Mouse (Mus musculus): ENCODE results near the gene Rgs10. TPM values are rescaled to one million over a fixed set of nuclear protein-coding genes. Genes with fewer than 3 reads are reported as not detected.
"Not testable (repeated sequence)": the region's sequence is repeated elsewhere in the genome, so short reads cannot be mapped to it uniquely, and the experiment has no call there.

Rgs10 gene
- total and polyA plus RNA-seq, 2 experiments from 2014 or later: 0.69 to 7.8 TPM

- Histone ChIP-seq H3K4me1 (ENCODE audit: control insufficient read depth, insufficient read depth) (no peaks in the 10 kb centered on the region), H3K4me3 (ENCODE audit: low read depth, low read length) (no peak overlapping the region), H3K27ac (ENCODE audit: low read depth) (no peak overlapping the region), H3K9ac (replicated peaks; ENCODE audit: low read depth, low read length) (no peak overlapping the region), H3K4me2 (ENCODE audit: low read depth, low read length) (no peak overlapping the region), H3K9me3 (replicated peaks; ENCODE audit: control insufficient read depth, low read length) (no peaks in the 10 kb centered on the region), H3K36me3 (replicated peaks; ENCODE audit: control insufficient read depth, insufficient read depth, low read length) (no peaks in the 10 kb centered on the region), H3K27me3 (ENCODE audit: control insufficient read depth, insufficient read depth, low read length) (no peaks in the 10 kb centered on the region)
- DNase-seq (ENCODE audit: low spot score): no peak
- TF ChIP-seq CTCF (IDR thresholded peaks at IDR 0.05; ENCODE audit: low read depth) (no peak), EP300 (IDR thresholded peaks at IDR 0.05; ENCODE audit: low read depth) (no peak)
- 76% methylated on average over 7 of the region's 7 CpGs for WGBS
- ATAC-seq (ENCODE audit: insufficient read depth, low read depth): no peak
Observed at GRCm38 (mm10) chr7:128344488-128344887, 74.1 kb downstream of the Rgs10 start.

- WGBS: 91% methylated on average over 7 of the region's 10 CpGs
- H3K27ac ChIP-seq (ENCODE audit: low read depth); H3K4me1 ChIP-seq (ENCODE audit: control insufficient read depth, insufficient read depth): not testable (repeated sequence)
Observed at GRCm38 (mm10) chr7:128342691-128343090, 75.9 kb downstream of the Rgs10 start.

GRCm38 (mm10) chr7:128340321-128340720, 78.2 kb downstream of the Rgs10 start:
- DNase-seq (ENCODE audit: low spot score); ATAC-seq (ENCODE audit: insufficient read depth, low read depth); H3K27me3 ChIP-seq (ENCODE audit: control insufficient read depth, insufficient read depth, low read length); H3K4me2 ChIP-seq (ENCODE audit: low read depth, low read length); H3K9ac ChIP-seq (replicated peaks; ENCODE audit: low read depth, low read length); H3K36me3 ChIP-seq (replicated peaks; ENCODE audit: control insufficient read depth, insufficient read depth, low read length); H3K4me1 ChIP-seq (ENCODE audit: control insufficient read depth, insufficient read depth); H3K4me3 ChIP-seq (ENCODE audit: low read depth, low read length); H3K9me3 ChIP-seq (replicated peaks; ENCODE audit: control insufficient read depth, low read length); H3K27ac ChIP-seq (ENCODE audit: low read depth): not testable (repeated sequence)
- WGBS: 68% methylated on average over 9 of the region's 9 CpGs

More at GRCm38 (mm10) chr7:128342691-128343090, 75.9 kb downstream of the Rgs10 start:
- not testable (repeated sequence) for H3K9ac ChIP-seq (replicated peaks; ENCODE audit: low read depth, low read length); H3K27me3 ChIP-seq (ENCODE audit: control insufficient read depth, insufficient read depth, low read length); DNase-seq (ENCODE audit: low spot score); H3K4me3 ChIP-seq (ENCODE audit: low read depth, low read length); H3K36me3 ChIP-seq (replicated peaks; ENCODE audit: control insufficient read depth, insufficient read depth, low read length); H3K9me3 ChIP-seq (replicated peaks; ENCODE audit: control insufficient read depth, low read length); ATAC-seq (ENCODE audit: insufficient read depth, low read depth); H3K4me2 ChIP-seq (ENCODE audit: low read depth, low read length)

- Histone ChIP-seq H3K4me1 (ENCODE audit: control insufficient read depth, insufficient read depth) (no peaks in the 10 kb centered on the region), H3K27ac (ENCODE audit: low read depth) (no peak overlapping the region), H3K4me2 (ENCODE audit: low read depth, low read length) (no peak overlapping the region), H3K4me3 (ENCODE audit: low read depth, low read length) (no peak overlapping the region), H3K36me3 (replicated peaks; ENCODE audit: control insufficient read depth, insufficient read depth, low read length) (no peaks in the 10 kb centered on the region), H3K9ac (replicated peaks; ENCODE audit: low read depth, low read length) (no peak overlapping the region), H3K27me3 (ENCODE audit: control insufficient read depth, insufficient read depth, low read length) (no peaks in the 10 kb centered on the region), H3K9me3 (replicated peaks; ENCODE audit: control insufficient read depth, low read length) (no peaks in the 10 kb centered on the region; the same call in 1 of the 2 replicates)
- 64% methylated on average over 1 of the region's 1 CpGs for WGBS
- DNase-seq (ENCODE audit: low spot score) (no peak), ATAC-seq (ENCODE audit: insufficient read depth, low read depth) (no peak)
- TF ChIP-seq CTCF (IDR thresholded peaks at IDR 0.05; ENCODE audit: low read depth) (no peak), EP300 (IDR thresholded peaks at IDR 0.05; ENCODE audit: low read depth) (no peak)
Observed at GRCm38 (mm10) chr7:128332896-128333295, 85.7 kb downstream of the Rgs10 start.

GRCm38 (mm10) chr7:128330981-128331380, 87.6 kb downstream of the Rgs10 start:
- ATAC-seq (ENCODE audit: insufficient read depth, low read depth): no peak
- Histone ChIP-seq H3K9me3 (replicated peaks; ENCODE audit: control insufficient read depth, low read length) (no peaks in the 10 kb centered on the region), H3K27me3 (ENCODE audit: control insufficient read depth, insufficient read depth, low read length) (no peaks in the 10 kb centered on the region), H3K9ac (replicated peaks; ENCODE audit: low read depth, low read length) (no peak overlapping the region), H3K4me3 (ENCODE audit: low read depth, low read length) (no peak overlapping the region), H3K4me1 (ENCODE audit: control insufficient read depth, insufficient read depth) (no peaks in the 10 kb centered on the region), H3K4me2 (ENCODE audit: low read depth, low read length) (no peak overlapping the region), H3K36me3 (replicated peaks; ENCODE audit: control insufficient read depth, insufficient read depth, low read length) (no peaks in the 10 kb centered on the region), H3K27ac (ENCODE audit: low read depth) (no peak overlapping the region)
- TF ChIP-seq CTCF (IDR thresholded peaks at IDR 0.05; ENCODE audit: low read depth) (no peak), EP300 (IDR thresholded peaks at IDR 0.05; ENCODE audit: low read depth) (no peak)
- DNase-seq (ENCODE audit: low spot score): no peak
- WGBS: 61% methylated on average over 9 of the region's 9 CpGs

GRCm38 (mm10) chr7:128324977-128325376, 93.6 kb downstream of the Rgs10 start:
- no peaks in the 10 kb centered on the region for H3K27me3 ChIP-seq (ENCODE audit: control insufficient read depth, insufficient read depth, low read length)
- TF ChIP-seq CTCF (IDR thresholded peaks at IDR 0.05; ENCODE audit: low read depth) (no peak), EP300 (IDR thresholded peaks at IDR 0.05; ENCODE audit: low read depth) (no peak)
- 0 out of 2 replicates have a peak, but pooled peaks cover 3% of the 10 kb centered on the region for H3K4me1 ChIP-seq (ENCODE audit: control insufficient read depth, insufficient read depth)
- H3K27ac ChIP-seq (ENCODE audit: low read depth): no peak overlapping the region
- H3K9me3 ChIP-seq (replicated peaks; ENCODE audit: control insufficient read depth, low read length): no peaks in the 10 kb centered on the region
- H3K4me2 ChIP-seq (ENCODE audit: low read depth, low read length): no peak overlapping the region
- no peaks in the 10 kb centered on the region for H3K36me3 ChIP-seq (replicated peaks; ENCODE audit: control insufficient read depth, insufficient read depth, low read length)
- ATAC-seq (ENCODE audit: insufficient read depth, low read depth) (no peak), DNase-seq (ENCODE audit: low spot score) (no peak)
- H3K4me3 ChIP-seq (ENCODE audit: low read depth, low read length): no peak overlapping the region
- 69% methylated on average over 1 of the region's 1 CpGs for WGBS
- no peak overlapping the region for H3K9ac ChIP-seq (replicated peaks; ENCODE audit: low read depth, low read length)

Other genes with a start within 250 kb of the Rgs10 start
- gene Cox6a2, start 212.4 kb downstream of the Rgs10 start, total RNA-seq (2014; rRNA removed; ENCODE audit: low replicate concordance): 1,202 and 1,223 TPM in 2 replicates
- gene Cox6a2, start 212.4 kb downstream of the Rgs10 start, polyA plus RNA-seq (2015; fragmentation: Nextera tagmentation; extraction: Ambion mirVana): 3,388 and 3,605 TPM in 2 replicates
- 18.9 and 32.0 TPM in 2 replicates for gene Armc5, start 181.4 kb downstream of the Rgs10 start, total RNA-seq (2014; rRNA removed; ENCODE audit: low replicate concordance)
- 8.3 and 8.9 TPM in 2 replicates for gene Armc5, start 181.4 kb downstream of the Rgs10 start, polyA plus RNA-seq (2015; fragmentation: Nextera tagmentation; extraction: Ambion mirVana)
- gene 9130023H24Rik, start 180.7 kb downstream of the Rgs10 start, total RNA-seq (2014; rRNA removed; ENCODE audit: low replicate concordance): 3.6 and 3.9 TPM in 2 replicates
- 4.4 and 5.1 TPM in 2 replicates for gene 9130023H24Rik, start 180.7 kb downstream of the Rgs10 start, polyA plus RNA-seq (2015; fragmentation: Nextera tagmentation; extraction: Ambion mirVana)
- 84.6 and 93.8 TPM in 2 replicates for gene Tgfb1i1, start 171.9 kb downstream of the Rgs10 start, total RNA-seq (2014; rRNA removed; ENCODE audit: low replicate concordance)
- gene Tgfb1i1, start 171.9 kb downstream of the Rgs10 start, polyA plus RNA-seq (2015; fragmentation: Nextera tagmentation; extraction: Ambion mirVana): 97.5 and 112 TPM in 2 replicates
- gene Slc5a2, start 153.1 kb downstream of the Rgs10 start, total RNA-seq (2014; rRNA removed; ENCODE audit: low replicate concordance): not detected in 2 replicates
- gene Slc5a2, start 153.1 kb downstream of the Rgs10 start, polyA plus RNA-seq (2015; fragmentation: Nextera tagmentation; extraction: Ambion mirVana): 0.20 and 0.30 TPM in 2 replicates
- 14.1 and 22.4 TPM in 2 replicates for gene BC017158, start 120.6 kb downstream of the Rgs10 start, total RNA-seq (2014; rRNA removed; ENCODE audit: low replicate concordance)
- 5.8 and 6.8 TPM in 2 replicates for gene BC017158, start 120.6 kb downstream of the Rgs10 start, polyA plus RNA-seq (2015; fragmentation: Nextera tagmentation; extraction: Ambion mirVana)
- gene Tial1, start 43.0 kb upstream of the Rgs10 start, total RNA-seq (2014; rRNA removed; ENCODE audit: low replicate concordance): 27.4 and 59.5 TPM in 2 replicates
- 10.8 and 13.3 TPM in 2 replicates for gene Tial1, start 43.0 kb upstream of the Rgs10 start, polyA plus RNA-seq (2015; fragmentation: Nextera tagmentation; extraction: Ambion mirVana)
- gene Bag3, start 104.9 kb upstream of the Rgs10 start, total RNA-seq (2014; rRNA removed; ENCODE audit: low replicate concordance): 60.3 and 75.3 TPM in 2 replicates
- 43.8 and 46.3 TPM in 2 replicates for gene Bag3, start 104.9 kb upstream of the Rgs10 start, polyA plus RNA-seq (2015; fragmentation: Nextera tagmentation; extraction: Ambion mirVana)
- gene Inpp5f, start 192.6 kb upstream of the Rgs10 start, total RNA-seq (2014; rRNA removed; ENCODE audit: low replicate concordance): 4.8 and 10.9 TPM in 2 replicates
- 5.3 and 5.4 TPM in 2 replicates for gene Inpp5f, start 192.6 kb upstream of the Rgs10 start, polyA plus RNA-seq (2015; fragmentation: Nextera tagmentation; extraction: Ambion mirVana)

Data from heart, postnatal 0 days (tissue).